Mouse (Mus musculus): ENCODE results near the gene Myo6.

DNA sequence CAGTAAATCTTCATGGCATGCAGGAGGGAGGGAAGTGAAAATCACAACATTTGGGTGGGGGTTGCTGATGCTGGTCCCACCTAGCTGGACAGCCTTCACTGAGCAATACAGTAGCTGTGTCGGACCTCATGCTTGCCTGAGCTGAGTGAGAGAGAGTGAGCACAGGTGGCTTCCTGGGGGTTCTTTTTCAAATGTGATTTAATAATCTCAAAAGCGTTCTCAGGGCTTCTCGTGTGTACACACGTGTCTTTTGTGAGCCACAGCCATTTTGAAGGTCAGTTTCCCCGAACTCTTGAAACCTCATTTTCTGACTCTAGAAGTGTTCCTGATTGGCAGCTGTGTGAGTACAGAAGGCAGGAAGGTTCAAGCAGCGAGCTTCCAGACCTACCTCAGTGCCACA lies 177.7 kb downstream of the Myo6 start:
- TF ChIP-seq POLR2A (IDR thresholded peaks at IDR 0.05; ENCODE audit: low read depth, low read length): no peak
- TF ChIP-seq CTCF (IDR thresholded peaks at IDR 0.05; ENCODE audit: extremely low read depth, insufficient read length, insufficient replicate concordance, low read depth, low read length): no peak
